Mouse (Mus musculus) NIH3T3 (cell line): ENCODE results near the gene Hoxb13.

Experiments used
- DNase-seq: peaks from one replicate; pipeline ENCODE4 v3.0.0-alpha.2; 2012; ENCODE audit warnings: low read depth

Gene Hoxb13

GRCm38 (mm10) chr11:96189810-96190522, 4.2 kb upstream of the Hoxb13 start:
- DNase-seq, result no peak

GRCm38 (mm10) chr11:96191132-96191531, 3.0 kb upstream of the Hoxb13 start:
- DNase-seq, result no peak

GRCm38 (mm10) chr11:96194401-96194710, 240 bp downstream of the Hoxb13 start:
- no peak for DNase-seq

DNA sequence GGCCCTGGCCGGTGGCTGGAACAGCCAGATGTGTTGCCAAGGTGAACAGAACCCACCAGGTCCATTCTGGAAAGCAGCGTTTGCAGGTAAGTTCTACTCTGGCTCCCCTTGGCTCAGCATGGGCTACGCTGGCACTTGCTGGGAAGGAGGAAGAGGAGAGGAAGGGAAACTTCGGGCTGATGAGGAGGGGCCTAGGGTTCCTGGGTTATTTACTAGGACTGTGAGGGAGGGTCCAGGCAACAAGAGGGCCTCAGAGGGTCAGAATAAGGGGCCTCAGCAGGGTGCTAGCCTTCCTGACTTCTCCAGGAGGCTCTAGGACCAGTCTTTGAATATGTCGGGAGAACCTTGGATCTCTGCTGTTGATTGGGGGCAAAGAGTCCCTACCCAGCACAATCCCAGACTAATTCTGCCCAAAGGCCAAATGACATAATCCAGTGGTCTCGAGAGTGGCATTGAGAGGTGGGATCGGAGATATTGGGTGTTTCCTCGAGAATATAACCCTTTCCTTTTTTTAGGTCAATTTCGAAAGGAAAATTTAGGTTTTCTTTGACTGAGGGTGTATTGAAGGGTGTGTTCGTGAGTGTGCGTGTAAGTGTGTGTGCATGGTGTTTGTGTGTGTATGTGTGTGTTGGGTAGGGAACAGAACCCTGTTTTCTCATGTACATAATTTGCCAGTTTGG, 985 bp downstream of the Hoxb13 start:
- DNase-seq, result no peak

DNA sequence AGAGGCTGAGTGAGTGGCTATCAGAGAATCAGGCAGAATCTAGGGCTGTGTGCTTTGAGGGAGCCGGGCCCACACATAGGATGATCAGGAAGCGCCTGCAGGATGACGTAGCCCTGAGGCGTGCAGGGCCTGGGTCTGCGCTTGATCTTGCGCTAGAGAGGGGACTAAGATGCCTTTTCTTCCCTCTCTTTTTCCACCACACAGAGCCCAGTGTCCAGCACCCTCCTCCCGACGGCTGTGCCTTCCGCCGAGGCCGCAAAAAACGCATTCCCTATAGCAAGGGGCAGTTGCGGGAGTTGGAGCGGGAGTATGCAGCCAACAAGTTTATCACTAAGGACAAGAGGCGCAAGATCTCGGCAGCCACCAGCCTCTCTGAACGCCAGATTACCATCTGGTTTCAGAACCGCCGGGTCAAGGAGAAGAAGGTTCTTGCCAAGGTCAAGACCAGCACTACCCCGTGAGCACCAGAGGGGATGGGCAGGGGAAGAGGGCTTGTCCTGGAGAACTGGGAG, 1.7 kb downstream of the Hoxb13 start:
- DNase-seq, result no peak

- DNase-seq, result peak; percentile 73
These were observed 4.5 kb downstream of the Hoxb13 start for GRCm38 (mm10) chr11:96198642-96199041.

DNA sequence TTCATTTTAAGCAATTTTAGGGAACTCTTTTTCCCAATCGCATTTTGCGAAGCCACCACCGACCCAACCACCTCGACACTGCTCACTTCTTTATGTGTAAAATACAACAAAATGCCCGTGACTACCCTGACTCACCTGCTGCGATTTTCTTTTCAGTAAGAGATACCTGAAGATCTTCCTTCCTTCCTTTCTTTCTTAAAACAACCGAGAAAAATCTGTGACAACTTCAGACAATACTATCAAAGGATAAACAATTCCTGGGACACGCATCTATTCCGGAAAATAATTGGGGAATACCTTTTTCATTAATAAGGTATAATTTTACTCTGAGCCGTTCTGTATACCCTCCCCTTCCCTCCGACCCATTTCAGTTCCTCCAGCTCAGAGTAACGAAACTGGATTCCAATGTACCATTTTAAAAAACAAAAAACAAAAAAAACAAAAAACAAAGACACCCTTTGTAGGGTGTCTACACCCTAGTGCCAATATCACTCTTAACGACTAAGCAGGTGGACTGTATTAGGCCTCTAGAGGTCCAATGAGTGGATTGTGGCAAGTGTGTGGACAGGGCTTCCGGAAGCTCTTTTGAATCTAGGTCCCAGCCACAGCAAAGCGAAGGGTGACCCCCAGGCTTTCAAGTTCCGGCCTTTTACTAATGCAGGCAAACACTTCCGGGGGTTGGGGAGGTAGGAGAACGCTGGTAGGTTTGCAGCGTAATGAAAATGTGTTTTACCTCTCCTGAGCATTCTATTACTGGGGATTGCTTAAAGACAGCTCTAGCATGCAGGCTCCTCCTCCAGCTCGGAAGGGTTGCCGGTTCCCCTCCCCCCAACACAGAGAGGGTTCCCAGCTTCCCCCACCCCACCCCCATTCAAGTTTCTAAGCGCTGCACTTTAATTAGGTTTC, 5.3 kb downstream of the Hoxb13 start:
- no peak for DNase-seq

DNA sequence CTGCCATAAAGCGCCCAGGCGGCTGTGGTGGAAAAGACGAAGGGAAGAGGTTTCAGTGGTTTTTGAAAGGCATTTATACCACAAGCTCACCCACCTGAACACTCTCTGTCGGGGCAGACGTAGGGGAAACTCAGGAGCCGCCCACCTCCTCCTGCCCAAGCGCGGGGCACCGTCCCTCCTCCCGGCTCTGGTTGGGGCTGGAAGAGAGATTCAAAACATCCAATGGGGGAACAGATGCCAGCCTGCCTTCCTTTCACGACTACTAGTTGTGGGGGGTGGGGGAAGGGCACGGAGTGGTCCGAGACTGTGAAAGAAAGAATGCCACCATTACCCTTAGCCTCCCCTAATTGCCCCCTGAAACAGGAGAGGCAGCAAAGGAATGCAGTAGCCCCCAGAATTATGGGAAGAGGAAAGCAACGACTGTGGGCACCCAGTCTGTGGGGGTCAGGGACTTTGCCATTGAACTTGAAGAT, 6.1 kb downstream of the Hoxb13 start:
- DNase-seq, result no peak

DNA sequence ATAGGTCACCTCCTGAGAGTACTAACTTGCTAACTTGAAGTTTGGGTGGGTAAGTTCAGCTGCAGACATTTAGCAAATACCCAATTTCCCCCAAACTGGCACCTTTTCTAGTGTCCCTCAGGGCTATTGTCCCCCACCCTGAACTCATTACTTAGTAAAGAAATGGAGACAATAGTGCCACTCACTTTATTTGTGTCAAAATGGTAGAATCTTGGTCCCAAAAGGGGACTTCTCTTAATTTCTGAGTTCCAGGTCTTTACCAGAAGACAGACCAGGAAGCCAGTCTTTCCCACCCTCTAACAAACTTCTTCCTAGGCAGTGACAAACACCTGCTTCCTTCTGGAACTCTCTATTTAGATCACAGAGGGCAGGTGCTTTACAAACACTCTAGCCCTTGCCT, 7.6 kb downstream of the Hoxb13 start:
- no peak for DNase-seq

DNA sequence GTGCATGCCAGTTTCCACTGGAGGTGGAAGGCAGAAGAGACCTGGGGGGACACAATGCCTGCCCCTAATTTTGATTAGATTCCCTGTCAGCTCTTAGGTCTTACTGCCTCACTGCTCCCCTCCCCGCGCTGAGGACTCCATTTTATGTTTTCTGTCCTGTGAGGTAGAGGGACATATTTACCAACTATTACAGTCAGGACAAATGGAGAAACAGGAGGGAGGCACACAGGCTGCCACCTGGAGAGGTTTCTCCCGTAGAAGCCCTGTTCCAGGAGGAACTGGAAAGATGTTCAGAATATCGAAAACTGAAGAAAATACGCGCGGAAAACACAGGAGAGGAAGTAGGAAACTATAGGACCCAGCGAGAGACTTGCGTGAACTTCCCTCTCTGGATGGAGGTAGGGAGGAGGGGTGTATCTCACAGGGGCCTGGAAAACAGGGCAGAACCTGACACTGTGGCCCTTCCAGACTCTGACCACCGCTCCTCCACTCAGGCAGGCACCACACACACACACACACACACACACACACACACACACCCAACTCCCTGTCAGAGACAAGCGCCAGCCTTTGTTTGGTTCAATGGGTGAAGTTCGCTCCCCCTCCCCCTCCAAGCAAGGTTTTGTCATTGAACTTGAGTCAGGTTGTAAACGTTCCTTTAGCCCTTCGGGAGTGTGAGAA, 8.4 kb downstream of the Hoxb13 start:
- no peak for DNase-seq

- no peak for DNase-seq
These were observed 9.2 kb downstream of the Hoxb13 start for GRCm38 (mm10) chr11:96203182-96203788.

- no peak for DNase-seq
These were observed 9.7 kb downstream of the Hoxb13 start for GRCm38 (mm10) chr11:96203789-96204186.

DNA sequence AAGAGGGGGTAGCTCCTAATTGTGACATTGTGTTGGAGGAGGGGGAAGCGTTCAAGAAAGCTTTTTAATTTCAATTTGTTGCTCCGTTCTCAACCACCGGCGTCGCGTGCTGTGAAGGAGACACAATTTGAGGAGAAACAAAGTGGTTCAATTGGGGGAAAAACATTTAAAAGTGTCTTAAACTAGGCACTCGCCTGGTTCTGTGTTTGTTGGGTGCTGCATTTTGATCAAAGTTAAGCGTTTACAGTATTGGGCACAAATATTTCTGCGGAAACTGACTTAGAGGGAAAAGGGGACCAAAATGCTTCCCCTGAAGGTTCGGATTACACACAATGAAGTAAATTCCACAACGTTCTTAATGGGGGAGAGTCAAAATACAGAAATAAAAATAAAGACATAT, 10.2 kb downstream of the Hoxb13 start:
- no peak for DNase-seq

DNA sequence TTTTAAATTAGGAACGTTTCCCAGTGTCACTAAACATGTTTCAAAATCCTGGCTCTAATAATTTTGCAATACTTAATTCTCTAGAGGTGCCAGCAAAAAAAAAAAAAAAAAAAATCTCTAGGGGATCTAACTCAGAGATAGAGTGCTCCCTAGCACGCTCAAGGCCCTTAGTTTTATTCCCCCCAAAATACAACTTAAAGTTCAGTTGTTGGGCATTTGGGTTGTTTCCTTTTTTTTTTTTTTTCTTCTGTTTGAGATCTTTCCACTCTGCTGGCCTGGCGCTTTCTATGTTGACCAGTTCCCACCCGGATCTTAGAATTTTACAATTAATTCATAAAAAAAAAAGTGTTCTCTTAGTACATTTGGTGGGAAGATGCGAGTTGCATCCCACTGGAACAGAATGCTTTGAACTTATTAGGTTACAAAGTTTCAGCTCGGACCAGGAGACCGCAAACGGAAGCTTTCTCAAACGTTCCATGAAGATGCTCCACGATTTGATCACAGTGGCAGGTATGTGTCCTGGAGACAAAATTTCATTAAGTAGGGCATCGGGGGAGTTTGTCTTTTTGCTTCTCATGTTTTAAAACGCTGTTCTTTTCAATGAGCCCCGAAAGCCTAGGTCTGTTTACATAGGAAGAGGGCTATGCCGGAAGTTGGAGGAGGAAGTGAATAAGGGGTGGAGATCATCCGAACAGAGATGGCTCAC, 11.5 kb downstream of the Hoxb13 start:
- no peak for DNase-seq

DNA sequence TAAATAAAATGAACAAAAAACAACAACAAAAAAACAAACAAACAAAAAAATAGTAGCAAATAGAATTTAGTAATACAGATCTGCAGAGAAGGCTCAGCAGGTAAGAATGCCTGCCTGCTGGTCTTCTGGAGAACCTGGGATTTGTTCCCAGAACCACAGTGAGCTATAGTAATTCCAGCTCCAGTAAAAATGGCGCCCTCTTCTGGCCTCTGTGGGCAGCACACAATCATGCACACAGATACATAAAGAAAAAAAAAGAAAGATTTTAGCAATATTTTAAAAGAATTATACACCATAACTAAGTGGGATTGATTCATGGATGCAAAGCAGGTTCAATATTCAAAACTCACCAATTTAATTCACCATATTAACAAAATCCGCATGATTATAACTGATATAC, 29.7 kb downstream of the Hoxb13 start:
- peak; percentile 43 for DNase-seq

- no peak for DNase-seq
These were observed 33.6 kb downstream of the Hoxb13 start for GRCm38 (mm10) chr11:96227676-96228075.

- DNase-seq, result peak; percentile 81
These were observed 40.8 kb downstream of the Hoxb13 start for GRCm38 (mm10) chr11:96234906-96235305.

DNA sequence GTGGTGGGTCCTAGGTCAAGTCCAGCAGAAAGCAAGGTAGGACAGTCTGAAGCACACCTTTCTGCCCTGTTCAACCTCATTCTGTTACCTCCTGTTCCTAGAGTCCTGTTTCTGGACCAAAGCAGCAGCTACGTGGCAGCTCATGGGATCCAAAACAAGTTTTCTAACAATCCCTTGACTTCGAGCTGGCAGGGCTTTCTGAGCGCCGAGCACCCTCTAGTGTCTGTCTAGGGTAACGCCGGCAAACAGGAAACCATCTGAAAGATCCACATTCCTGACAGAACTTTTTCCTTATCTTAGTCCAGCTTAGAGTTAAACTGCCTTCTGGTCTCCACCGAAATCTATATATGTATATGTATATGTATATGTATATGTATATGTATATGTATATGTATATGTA, 46.1 kb downstream of the Hoxb13 start:
- DNase-seq, result peak; percentile 82
